Mouse (Mus musculus) erythroblast, embryonic 14.5 days (primary cell): Measurements from ENCODE around the gene Mettl7a1. TPM values are rescaled to one million over a fixed set of nuclear protein-coding genes. Genes with fewer than 3 reads are reported as not detected.
"Not testable (repeated sequence)": the region's sequence is repeated elsewhere in the genome, so short reads cannot be mapped to it uniquely, and the experiment has no call there.

Experiments
- H3K27me3 ChIP-seq: 2 replicates; pipeline ENCODE4 v1.6.1; 2012; ENCODE audit warnings: inconsistent platforms; ENCODE audit not compliant: control insufficient read depth
- H3K36me3 ChIP-seq: 2 replicates; pipeline ENCODE4 v1.6.1; 2012; ENCODE audit warnings: mild to moderate bottlenecking, inconsistent platforms; ENCODE audit not compliant: control insufficient read depth
- H3K4me1 ChIP-seq: 2 replicates; pipeline ENCODE4 v1.6.1; 2012; ENCODE audit warnings: inconsistent platforms; ENCODE audit not compliant: control insufficient read depth
- H3K4me3 ChIP-seq: replicated peaks from 2 replicates; pipeline ENCODE3; 2012; ENCODE audit warnings: moderate library complexity, mild to moderate bottlenecking, inconsistent platforms
- H3K9me3 ChIP-seq: 2 replicates; pipeline ENCODE4 v1.6.1; 2012; ENCODE audit warnings: low read length, inconsistent platforms, mixed read lengths; ENCODE audit not compliant: control insufficient read depth
- GATA1 ChIP-seq: IDR thresholded peaks from 2 replicates; pipeline ENCODE4 v1.6.1; 2012; ENCODE audit warnings: low read length, inconsistent platforms, mixed read lengths
- TAL1 ChIP-seq: IDR thresholded peaks from 3 replicates; pipeline ENCODE4 v1.6.1; 2012; ENCODE audit warnings: low read length, inconsistent platforms, mixed read lengths
- polyA plus RNA-seq: library from polyadenylated mRNA; stranded (reverse); fragments of >175 nt; gene quantifications from 2 replicates; pipeline ENCODE4 v1.2.3, GENCODE M21; 2012

The Mettl7a1 gene
- polyA plus RNA-seq, 1 experiment, result 12.9 TPM

DNA sequence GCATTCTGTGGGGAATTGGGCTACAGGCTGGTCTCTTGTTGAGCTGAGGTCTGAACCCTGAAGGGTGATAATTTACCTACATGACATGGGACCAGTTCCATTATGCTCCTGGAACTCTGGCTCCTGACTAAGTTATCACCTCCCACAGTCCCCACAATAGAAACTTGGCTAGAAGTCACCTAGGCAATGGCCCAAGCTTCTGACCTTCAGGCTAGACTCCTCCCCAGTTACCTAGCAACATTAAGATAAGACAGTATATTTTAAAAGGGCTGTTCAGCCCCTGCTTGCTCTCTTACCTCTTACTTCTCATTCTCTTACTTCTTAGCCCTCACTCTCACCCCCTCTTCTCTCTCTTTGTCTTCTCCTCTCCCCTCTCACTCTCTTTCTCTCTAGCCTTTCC, 41.5 kb downstream of the Mettl7a1 start:
- Histone ChIP-seq H3K27me3 (no peaks in the 10 kb centered on the region; the same call in 1 of the 2 replicates), H3K36me3 (no peaks in the 10 kb centered on the region), H3K4me1 (no peaks in the 10 kb centered on the region), H3K4me3 (no peak overlapping the region), H3K9me3 (no peaks in the 10 kb centered on the region)
- TF ChIP-seq GATA1 (no peak), TAL1 (no peak)

DNA sequence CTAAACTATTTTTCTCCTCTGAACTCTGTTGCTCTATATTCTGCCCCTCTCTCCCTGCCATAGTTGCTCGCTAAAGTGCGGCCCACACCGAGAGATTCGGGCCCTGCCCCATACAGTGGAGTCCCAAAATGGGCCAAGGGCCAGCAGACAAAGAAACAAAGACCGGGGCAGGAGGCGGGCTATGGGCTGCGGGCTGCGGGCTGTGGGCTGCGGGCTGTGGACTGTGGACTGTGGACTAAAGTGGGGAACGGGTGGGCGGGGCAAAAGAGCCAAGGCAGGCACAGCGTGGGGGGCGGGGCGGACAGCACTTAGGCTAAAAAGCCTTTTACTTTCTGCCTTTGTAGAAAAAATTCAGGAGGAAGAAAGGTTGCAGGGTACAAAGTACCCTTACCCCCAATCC, 42.8 kb downstream of the Mettl7a1 start:
- no peaks in the 10 kb centered on the region for H3K4me1 ChIP-seq
- H3K9me3 ChIP-seq, result no peaks in the 10 kb centered on the region
- no peak overlapping the region for H3K4me3 ChIP-seq
- H3K36me3 ChIP-seq, result no peaks in the 10 kb centered on the region
- TF ChIP-seq GATA1 (no peak), TAL1 (no peak)
- peaks cover 2% of the 10 kb centered on the region; the same call in 1 of the 2 replicates for H3K27me3 ChIP-seq

DNA sequence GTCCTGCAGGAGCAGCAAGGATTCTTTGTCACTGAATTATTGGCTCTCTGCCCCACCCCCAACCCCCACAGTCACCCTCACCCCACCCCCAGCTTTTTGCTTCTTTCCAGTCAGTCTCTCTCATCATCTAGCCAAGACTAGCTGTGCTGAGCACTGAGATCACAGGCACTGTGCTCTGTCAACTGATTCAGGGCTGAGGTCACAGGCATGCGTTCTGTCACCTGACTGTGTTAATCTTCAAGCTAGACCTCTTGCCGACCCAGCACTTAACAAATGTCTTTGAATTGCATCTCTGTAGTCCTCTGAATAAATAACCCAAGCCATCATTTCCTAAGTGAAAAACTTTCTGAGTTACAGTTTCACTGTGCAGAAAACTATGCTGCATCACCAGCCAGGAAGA, 45.6 kb downstream of the Mettl7a1 start:
- Histone ChIP-seq H3K4me3 (no peak overlapping the region), H3K27me3 (peaks cover 2% of the 10 kb centered on the region; the same call in 1 of the 2 replicates), H3K4me1 (no peaks in the 10 kb centered on the region), H3K36me3 (no peaks in the 10 kb centered on the region), H3K9me3 (no peaks in the 10 kb centered on the region)
- TF ChIP-seq TAL1, result no peak
- TF ChIP-seq GATA1, result no peak

DNA sequence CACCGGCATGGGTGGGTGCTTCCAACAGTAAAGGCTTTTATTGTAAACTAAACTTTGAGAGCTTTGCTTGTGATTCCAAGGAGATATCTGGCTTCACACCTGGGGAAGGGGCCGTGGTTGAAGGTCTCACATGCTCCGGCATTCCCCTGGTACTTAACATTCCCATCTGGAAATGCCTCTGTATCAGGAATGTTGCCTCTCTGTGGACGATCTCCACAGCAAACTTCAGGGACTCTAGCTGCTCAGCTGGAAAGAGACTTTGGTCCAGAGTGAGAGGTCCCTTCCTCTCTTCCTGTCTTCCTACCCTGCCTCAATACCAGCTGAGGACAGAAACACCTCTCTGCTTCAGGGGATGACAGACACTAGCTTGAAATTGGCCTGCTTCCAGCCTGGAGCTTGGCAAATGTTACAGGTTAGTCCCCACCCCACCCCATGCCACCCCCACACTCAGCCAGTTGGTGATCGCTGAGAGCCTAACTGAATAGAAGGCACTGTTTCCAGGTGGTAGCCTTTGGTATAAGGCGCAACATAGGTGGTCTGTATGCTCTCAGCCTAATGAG, 47.6 kb downstream of the Mettl7a1 start:
- Histone ChIP-seq H3K36me3 (no peaks in the 10 kb centered on the region), H3K4me1 (no peaks in the 10 kb centered on the region), H3K9me3 (no peaks in the 10 kb centered on the region), H3K4me3 (no peak overlapping the region), H3K27me3 (peaks cover 2% of the 10 kb centered on the region; the same call in 1 of the 2 replicates)
- no peak for TF ChIP-seq GATA1
- TF ChIP-seq TAL1, result no peak

DNA sequence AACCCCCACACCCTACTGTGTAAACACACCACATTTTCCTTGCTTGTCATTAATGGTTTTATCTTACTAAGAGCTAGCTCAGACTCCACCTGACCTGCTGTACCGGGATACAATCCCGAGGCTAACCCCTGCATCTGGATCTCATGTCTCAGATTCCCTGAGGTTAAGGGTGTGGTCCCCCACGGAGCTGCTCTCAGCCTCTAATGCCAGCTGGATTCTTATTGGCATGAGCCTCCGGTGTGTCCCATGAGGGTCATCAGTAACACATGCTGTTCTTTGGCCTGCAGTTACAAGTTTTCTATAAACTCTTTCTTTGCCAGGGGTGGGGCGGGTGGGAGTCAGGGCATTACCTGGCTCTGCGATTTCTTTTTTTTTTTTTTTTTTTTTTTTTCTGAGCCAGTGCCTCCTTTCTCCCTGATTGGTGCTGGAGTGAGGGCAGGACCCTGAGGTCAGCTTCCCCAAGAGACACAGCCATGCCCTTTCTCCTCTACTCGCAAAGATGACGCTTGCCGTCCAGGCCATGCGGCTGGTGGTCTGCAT, 48.8 kb downstream of the Mettl7a1 start, which contains the start of the genes Methig1 and Mettl7a2:
Methig1 (plus strand) TSS at position 439 of the 540 bp plus-strand sequence.
Mettl7a2 (plus strand) TSS at position 490 of the 540 bp plus-strand sequence.
- H3K27me3 ChIP-seq, result peaks cover 2% of the 10 kb centered on the region; the same call in 1 of the 2 replicates
- no peaks in the 10 kb centered on the region for H3K4me1 ChIP-seq
- no peaks in the 10 kb centered on the region for H3K36me3 ChIP-seq
- no peaks in the 10 kb centered on the region for H3K9me3 ChIP-seq
- H3K4me3 ChIP-seq, result no peak within 1 kb of the TSS
- TF ChIP-seq TAL1 (no peak), GATA1 (no peak)

DNA sequence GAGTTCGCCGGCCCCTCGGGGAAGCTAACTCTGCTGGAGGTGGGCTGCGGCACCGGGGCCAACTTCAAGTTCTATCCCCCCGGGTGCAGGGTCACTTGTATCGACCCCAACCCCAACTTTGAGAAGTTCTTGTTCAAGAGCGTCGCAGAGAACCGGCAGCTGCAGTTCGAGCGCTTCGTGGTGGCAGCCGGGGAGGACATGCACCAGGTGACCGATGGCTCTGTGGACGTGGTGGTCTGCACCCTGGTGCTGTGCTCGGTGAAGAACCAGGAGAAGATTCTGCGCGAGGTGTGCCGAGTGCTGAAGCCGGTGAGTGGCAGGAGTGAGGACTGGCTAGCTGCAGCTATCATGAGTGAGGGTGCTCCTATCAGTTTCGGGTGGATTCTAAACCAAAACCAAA, 49.5 kb downstream of the Mettl7a1 start:
- not testable (repeated sequence) for H3K36me3 ChIP-seq, H3K4me3 ChIP-seq, H3K9me3 ChIP-seq, H3K27me3 ChIP-seq, H3K4me1 ChIP-seq

DNA sequence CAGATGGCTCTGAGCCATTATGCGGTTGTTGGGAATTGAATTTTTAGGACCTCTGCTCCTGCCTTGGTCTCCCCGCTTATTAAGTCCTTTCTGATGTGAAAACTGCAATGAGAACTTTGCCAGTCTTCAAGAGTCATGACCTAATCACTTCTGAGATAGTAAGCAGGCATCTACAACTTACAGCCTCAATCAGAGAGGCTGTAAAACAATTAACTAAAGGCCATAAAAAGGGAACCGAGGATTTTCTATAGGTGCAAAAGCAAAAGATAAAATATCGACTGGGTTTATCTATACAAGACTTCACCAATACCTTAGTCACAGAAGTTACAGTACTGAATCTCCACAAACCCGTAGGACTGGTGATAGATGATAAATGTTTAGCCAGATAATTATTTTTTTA, 51.9 kb downstream of the Mettl7a1 start:
- no peaks in the 10 kb centered on the region for H3K9me3 ChIP-seq
- H3K4me3 ChIP-seq, result no peak overlapping the region
- H3K27me3 ChIP-seq, result 0 out of 2 replicates have a peak, but pooled peaks cover 4% of the 10 kb centered on the region
- TF ChIP-seq GATA1 (no peak), TAL1 (no peak)
- no peaks in the 10 kb centered on the region for H3K4me1 ChIP-seq
- H3K36me3 ChIP-seq, result no peaks in the 10 kb centered on the region

DNA sequence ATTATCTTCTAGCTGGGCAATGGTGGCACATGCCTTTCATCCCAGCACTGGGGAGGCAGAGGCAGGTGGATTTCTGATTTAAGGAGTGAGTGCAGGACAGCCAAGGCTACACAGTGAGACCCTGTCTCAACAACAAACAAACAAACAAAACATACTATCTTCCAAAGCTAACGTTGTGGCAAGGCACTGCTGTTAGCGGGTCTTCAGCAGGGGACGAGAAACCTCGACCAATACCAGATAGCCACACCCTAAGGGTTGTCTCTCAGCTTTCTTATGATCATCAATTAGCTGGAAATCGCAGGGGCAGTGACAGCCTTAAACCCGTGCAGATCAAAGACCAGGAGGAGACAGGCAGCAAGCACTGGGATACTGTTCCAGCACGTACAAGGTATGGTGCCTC, 60.3 kb downstream of the Mettl7a1 start, which contains the start of gene Higd1c:
Higd1c (plus strand) TSS at position 301 of the 400 bp plus-strand sequence.
- no peak for TF ChIP-seq GATA1
- TF ChIP-seq TAL1, result no peak
- no peaks in the 10 kb centered on the region for H3K27me3 ChIP-seq
- H3K9me3 ChIP-seq, result no peaks in the 10 kb centered on the region; the same call in 1 of the 2 replicates
- no peaks in the 10 kb centered on the region for H3K4me1 ChIP-seq
- no peaks in the 10 kb centered on the region for H3K36me3 ChIP-seq
- no peak within 1 kb of the TSS for H3K4me3 ChIP-seq

DNA sequence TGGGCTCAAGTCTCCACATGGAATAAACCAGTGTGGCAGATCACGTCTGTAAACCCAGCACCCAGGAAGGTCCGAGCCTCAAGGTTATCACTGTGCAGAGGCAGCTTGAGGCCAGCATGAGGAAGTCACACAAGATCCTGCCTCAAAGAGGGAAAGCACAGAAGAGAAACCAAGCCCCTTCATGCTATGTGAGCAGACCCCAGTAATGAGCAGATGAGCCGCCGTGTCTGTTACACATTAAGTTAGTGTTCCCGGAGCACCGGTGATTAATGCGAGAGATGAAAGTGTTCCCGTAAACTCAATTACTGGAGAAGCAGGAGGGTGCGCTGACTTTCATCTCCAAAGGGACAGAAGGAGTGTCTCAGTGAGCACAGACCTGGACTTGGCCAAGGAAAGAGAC, 62.0 kb downstream of the Mettl7a1 start:
- H3K4me1 ChIP-seq, H3K9me3 ChIP-seq, H3K4me3 ChIP-seq, H3K36me3 ChIP-seq, H3K27me3 ChIP-seq: not testable (repeated sequence)

DNA sequence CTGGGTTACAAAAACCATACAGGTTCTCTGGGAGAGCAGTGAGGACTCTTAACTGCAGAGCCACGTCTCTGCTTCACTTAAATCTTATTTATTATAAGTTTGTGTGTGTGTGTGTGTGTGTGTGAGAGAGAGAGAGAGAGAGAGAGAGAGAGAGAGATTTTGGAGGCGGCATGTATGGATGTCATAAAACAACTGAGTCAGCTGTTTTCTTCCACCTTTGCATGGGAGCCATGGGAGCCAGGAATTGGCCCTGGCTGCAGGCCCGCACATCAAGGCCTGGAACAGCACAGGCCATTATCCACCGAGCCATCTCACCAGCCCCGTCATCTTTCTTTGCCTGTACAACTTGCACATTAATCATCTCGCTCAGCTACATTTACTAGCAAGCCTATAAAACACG, 63.2 kb downstream of the Mettl7a1 start:
- no peak overlapping the region for H3K4me3 ChIP-seq
- TF ChIP-seq TAL1, result no peak
- TF ChIP-seq GATA1, result no peak
- H3K9me3 ChIP-seq, result no peaks in the 10 kb centered on the region; the same call in 1 of the 2 replicates
- H3K27me3 ChIP-seq, result peaks cover 3% of the 10 kb centered on the region; the same call in 1 of the 2 replicates
- no peaks in the 10 kb centered on the region for H3K36me3 ChIP-seq
- no peaks in the 10 kb centered on the region for H3K4me1 ChIP-seq
